Mouse (Mus musculus) cerebellum, postnatal 10 days (tissue): Measurements from ENCODE around the gene Plxdc2.

ENCODE experiments used
- DNase-seq, 2 experiments: peaks; one replicate each; pipeline ENCODE4 v3.0.0; 2021; ENCODE audit warnings: mixed read lengths in 2 of 2

The Plxdc2 gene

GRCm38 (mm10) chr2:16578153-16578552, 222.0 kb downstream of the Plxdc2 start:
- DNase-seq: no peak

GRCm38 (mm10) chr2:16588546-16588945, 232.4 kb downstream of the Plxdc2 start:
- DNase-seq: no peak

GRCm38 (mm10) chr2:16595451-16595850, 239.3 kb downstream of the Plxdc2 start:
- DNase-seq: no peak

- DNase-seq: peak; percentile 8
Observed at GRCm38 (mm10) chr2:16598231-16598630, 242.1 kb downstream of the Plxdc2 start.

- no peak for DNase-seq
Observed at GRCm38 (mm10) chr2:16604291-16604690, 248.2 kb downstream of the Plxdc2 start.

- DNase-seq: no peak
Observed at GRCm38 (mm10) chr2:16607792-16608586, 251.9 kb downstream of the Plxdc2 start.

- no peak for DNase-seq
Observed at GRCm38 (mm10) chr2:16642061-16642460, 286.0 kb downstream of the Plxdc2 start.

GRCm38 (mm10) chr2:16651713-16652112, 295.6 kb downstream of the Plxdc2 start:
- no peak for DNase-seq

GRCm38 (mm10) chr2:16664516-16664915, 308.4 kb downstream of the Plxdc2 start:
- no peak for DNase-seq

GRCm38 (mm10) chr2:16668391-16668790, 312.3 kb downstream of the Plxdc2 start:
- DNase-seq: peak; percentile 22

GRCm38 (mm10) chr2:16682905-16683304, 326.8 kb downstream of the Plxdc2 start:
- DNase-seq: no peak

GRCm38 (mm10) chr2:16683739-16684138, 327.6 kb downstream of the Plxdc2 start:
- no peak for DNase-seq

GRCm38 (mm10) chr2:16684529-16684928, 328.4 kb downstream of the Plxdc2 start:
- peak; percentile 6 to 8 for DNase-seq

- no peak for DNase-seq
Observed at GRCm38 (mm10) chr2:16696390-16696789, 340.3 kb downstream of the Plxdc2 start.

- DNase-seq: no peak
Observed at GRCm38 (mm10) chr2:16697181-16697580, 341.1 kb downstream of the Plxdc2 start.

GRCm38 (mm10) chr2:16706227-16706626, 350.1 kb downstream of the Plxdc2 start:
- DNase-seq: peak; percentile 18 to 36

- DNase-seq: no peak
Observed at GRCm38 (mm10) chr2:16709885-16710284, 353.8 kb downstream of the Plxdc2 start.

- DNase-seq: no peak
Observed at GRCm38 (mm10) chr2:16731033-16731432, 374.9 kb downstream of the Plxdc2 start.

GRCm38 (mm10) chr2:16734381-16734780, 378.3 kb downstream of the Plxdc2 start:
- no peak for DNase-seq

GRCm38 (mm10) chr2:16738241-16738640, 382.1 kb downstream of the Plxdc2 start:
- peak; percentile 19 to 42 for DNase-seq

- no peak for DNase-seq
Observed at GRCm38 (mm10) chr2:16741813-16742212, 385.7 kb downstream of the Plxdc2 start.

GRCm38 (mm10) chr2:16743568-16743967, 387.5 kb downstream of the Plxdc2 start:
- no peak for DNase-seq

- DNase-seq: no peak
Observed at GRCm38 (mm10) chr2:16749302-16749909, 393.3 kb downstream of the Plxdc2 start.

GRCm38 (mm10) chr2:16757158-16757557, 401.1 kb downstream of the Plxdc2 start:
- DNase-seq: no peak
